Mouse (Mus musculus) CH12.LX (cell line): Measurements from ENCODE around the gene Cfhr1.

ENCODE experiments used
- CTCF ChIP-seq, 2 experiments: IDR thresholded peaks in 1 of 2; conservative IDR thresholded peaks in 1 of 2; 2 replicates each; pipeline ENCODE4 v1.5.1; 2011 to 2012; ENCODE audit warnings: low read depth in 2 of 2, low read length in 2 of 2, improper control_type of control experiment in 1 of 2, inconsistent platforms in 1 of 2, mild to moderate bottlenecking in 1 of 2, moderate library complexity in 1 of 2
- EP300 ChIP-seq: IDR thresholded peaks from 2 replicates; pipeline ENCODE4 v1.6.1; 2011; ENCODE audit warnings: low read length, improper control_type of control experiment
- GABPA ChIP-seq: IDR thresholded peaks from 2 replicates; pipeline ENCODE4 v1.6.1; 2012; ENCODE audit warnings: low read depth, low read length, improper control_type of control experiment, inconsistent platforms; ENCODE audit not compliant: insufficient replicate concordance
- MAFK ChIP-seq: IDR thresholded peaks from 2 replicates; pipeline ENCODE4 v1.6.1; 2011; ENCODE audit warnings: low read length, improper control_type of control experiment; ENCODE audit not compliant: insufficient replicate concordance
- MYC ChIP-seq: IDR thresholded peaks from 2 replicates; pipeline ENCODE4 v1.6.1; 2011; ENCODE audit warnings: low read depth, mild to moderate bottlenecking, improper control_type of control experiment, low read length
- PAX5 ChIP-seq: IDR thresholded peaks from 2 replicates; pipeline ENCODE4 v1.6.1; 2012; ENCODE audit warnings: low read length, inconsistent platforms, mixed read lengths
- POLR2A ChIP-seq: IDR thresholded peaks from 2 replicates; pipeline ENCODE4 v1.6.1; 2011; ENCODE audit warnings: low read depth, mild to moderate bottlenecking, improper control_type of control experiment, low read length
- POLR2AphosphoS2 ChIP-seq: IDR thresholded peaks from 2 replicates; pipeline ENCODE4 v1.6.1; 2011; ENCODE audit warnings: low read depth, low read length, improper control_type of control experiment
- RAD21 ChIP-seq: IDR thresholded peaks from 2 replicates; pipeline ENCODE4 v1.6.1; 2011; ENCODE audit warnings: low read depth, mild to moderate bottlenecking, low read length, improper control_type of control experiment, moderate library complexity
- SIN3A ChIP-seq: IDR thresholded peaks from 2 replicates; pipeline ENCODE4 v1.6.1; 2012; ENCODE audit warnings: low read length, improper control_type of control experiment, inconsistent platforms
- TCF12 ChIP-seq: IDR thresholded peaks from 2 replicates; pipeline ENCODE4 v1.6.1; 2014; ENCODE audit warnings: low read depth, mild to moderate bottlenecking, inconsistent platforms, low read length, improper control_type of control experiment
- UBTF ChIP-seq: IDR thresholded peaks from 2 replicates; pipeline ENCODE4 v1.6.1; 2012; ENCODE audit warnings: low read depth, mild to moderate bottlenecking, inconsistent platforms, low read length, improper control_type of control experiment, moderate library complexity
- USF2 ChIP-seq: conservative IDR thresholded peaks from 2 replicates; pipeline ENCODE4 v1.6.1; 2011; ENCODE audit warnings: low read depth, low read length, improper control_type of control experiment

- TF ChIP-seq MAFK (no peak), MYC (no peak), CTCF (conservative IDR thresholded peaks at IDR 0.05 in 1 of 2, IDR thresholded peaks at IDR 0.05 in 1 of 2; ENCODE audit: low read depth in 2 of 2, low read length in 2 of 2) (no peak), USF2 (no peak), EP300 (no peak), UBTF (no peak), RAD21 (no peak), GABPA (no peak), SIN3A (no peak), POLR2A (no peak), TCF12 (no peak), POLR2AphosphoS2 (no peak), PAX5 (no peak)
Observed at GRCm38 (mm10) chr1:139514556-139514955, 45.5 kb downstream of the Cfhr1 start.
